Mouse (Mus musculus) v-Abl transformed pro-B cells (cell line): Measurements from ENCODE around the gene Slc25a26.
"Not testable (repeated sequence)": the region's sequence is repeated elsewhere in the genome, so short reads cannot be mapped to it uniquely, and the experiment has no call there.

ENCODE experiments used
- in situ Hi-C, 2 experiments: fragments of 400-800 bp; cut with MboI; formaldehyde crosslinking; loops; one replicate each; pipeline ENCODE4 v1.15.1; 2025; ENCODE audit not compliant: unreplicated experiment in 2 of 2

The Slc25a26 gene

GRCm38 (mm10) chr6:94547239-94547638 lies 47.1 kb downstream of the Slc25a26 start:
- in situ Hi-C loops, result no loop called here

- in situ Hi-C loops, result no loop called here
Observed at GRCm38 (mm10) chr6:94550298-94550697, 50.2 kb downstream of the Slc25a26 start.

- in situ Hi-C loops, result no loop called here
Observed at GRCm38 (mm10) chr6:94550851-94551250, 50.7 kb downstream of the Slc25a26 start.

DNA sequence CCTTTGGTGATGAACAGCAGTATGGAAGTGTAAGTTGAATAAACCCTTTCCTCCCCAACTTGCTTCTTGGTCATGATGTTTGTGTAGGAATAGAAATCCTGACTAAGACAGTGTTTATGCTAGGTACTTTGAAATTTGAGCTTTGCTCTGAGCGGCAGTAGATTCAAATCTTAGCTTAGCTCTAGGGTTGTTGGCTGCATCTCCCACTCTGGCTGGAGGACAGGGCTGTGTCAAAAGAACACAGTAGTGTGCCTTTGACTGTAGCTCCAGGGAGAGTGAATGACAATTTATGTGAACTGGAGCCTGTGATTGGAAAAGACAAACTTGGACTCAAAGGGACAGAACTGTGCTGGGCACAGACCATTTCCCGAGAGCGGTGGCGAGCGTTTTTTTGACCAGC lies 53.0 kb downstream of the Slc25a26 start:
- in situ Hi-C loops, result no loop called here

GRCm38 (mm10) chr6:94558603-94559002 lies 58.5 kb downstream of the Slc25a26 start:
- in situ Hi-C loops, result not testable (repeated sequence)

DNA sequence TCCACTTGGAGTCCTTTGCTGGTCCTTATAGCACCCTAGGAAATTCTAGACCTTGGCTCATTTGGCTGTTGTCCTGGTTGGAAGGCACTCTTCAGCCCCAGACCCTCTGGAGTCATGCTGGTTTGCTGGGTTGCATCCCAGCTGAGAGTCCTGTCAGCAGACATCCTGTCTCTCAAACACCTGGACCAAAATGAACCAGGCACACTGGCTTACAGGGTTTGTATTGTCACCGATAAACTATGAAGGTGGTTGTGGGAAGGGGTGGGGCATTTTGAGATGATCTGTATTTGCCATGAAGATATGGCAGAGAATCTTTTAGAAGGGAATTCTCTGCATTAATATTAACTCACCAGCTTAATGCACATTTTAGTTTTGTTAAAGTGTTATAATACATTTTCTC lies 60.8 kb downstream of the Slc25a26 start:
- in situ Hi-C loops, result no loop called here

GRCm38 (mm10) chr6:94561346-94561745 lies 61.2 kb downstream of the Slc25a26 start:
- in situ Hi-C loops, result no loop called here

GRCm38 (mm10) chr6:94563203-94563940 lies 63.2 kb downstream of the Slc25a26 start:
- in situ Hi-C loops, result no loop called here

DNA sequence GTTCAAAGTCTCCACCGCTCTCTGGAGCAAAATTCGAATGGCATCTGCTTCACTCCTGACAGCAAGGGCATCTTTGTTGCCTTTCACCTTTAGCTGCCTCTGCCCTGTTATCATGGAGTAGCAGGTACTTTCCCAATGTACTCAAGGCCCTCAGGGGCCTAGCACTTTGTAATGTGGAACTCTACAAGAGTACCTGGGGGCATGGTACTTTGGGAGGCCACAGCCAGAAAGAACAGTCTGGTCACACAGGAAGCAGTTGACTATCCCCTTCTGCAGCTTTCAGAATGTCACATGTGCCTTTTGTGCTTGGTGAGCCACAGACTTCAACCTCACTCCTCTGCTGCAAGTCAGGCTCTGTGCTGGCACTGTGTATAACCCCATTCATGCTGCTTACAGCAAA lies 65.6 kb downstream of the Slc25a26 start:
- in situ Hi-C loops, result no loop called here

DNA sequence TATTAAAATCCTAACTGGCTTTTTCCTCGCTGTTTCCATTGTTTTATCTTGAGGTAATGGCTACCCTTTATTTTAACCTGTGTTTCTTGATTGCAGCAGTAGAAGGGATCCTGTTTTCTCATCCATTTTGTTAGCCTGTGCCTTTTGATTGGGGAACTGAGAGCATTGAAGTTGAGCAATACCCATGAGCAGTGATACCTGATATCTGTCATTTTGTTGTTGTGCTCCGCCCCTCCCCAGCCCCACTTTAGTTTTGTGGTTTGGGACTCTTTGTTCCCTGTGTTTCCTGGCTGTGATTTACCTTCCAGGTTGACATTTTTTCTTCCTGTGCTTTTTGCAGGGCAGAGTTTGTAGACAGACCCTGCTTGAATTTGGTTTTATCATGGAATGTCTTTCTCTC lies 67.9 kb downstream of the Slc25a26 start:
- in situ Hi-C loops, result no loop called here

DNA sequence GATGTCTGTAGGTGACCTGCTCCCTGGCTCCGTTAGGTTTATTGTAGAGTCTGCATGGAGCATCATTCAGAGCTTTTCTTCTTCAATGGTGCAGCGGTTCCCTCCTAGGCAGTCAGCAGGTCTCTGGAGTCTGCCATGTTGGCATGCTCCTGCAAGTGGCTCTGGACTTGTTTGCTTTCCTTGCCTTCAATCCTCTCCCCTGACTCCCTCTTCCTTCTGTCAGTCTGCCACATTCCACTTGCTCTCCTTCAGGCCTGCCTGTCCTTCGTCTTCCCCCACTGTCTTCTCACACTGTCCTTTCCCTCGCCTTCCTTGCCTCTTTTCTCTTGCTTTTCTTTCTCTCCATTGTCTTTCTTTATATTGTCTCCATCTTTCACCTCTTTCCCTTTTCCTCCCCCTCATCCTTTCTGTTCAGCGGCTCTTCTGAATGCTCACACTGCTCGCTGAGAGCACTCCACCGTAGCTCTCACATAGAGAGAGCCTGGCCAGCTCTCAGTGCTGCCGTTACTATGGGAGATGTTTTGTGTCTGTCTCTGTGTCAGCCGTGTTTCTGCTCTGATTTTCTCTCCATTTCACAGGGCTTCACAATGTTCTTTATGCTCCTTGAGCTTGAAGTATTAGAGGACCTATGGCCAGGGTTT lies 75.5 kb downstream of the Slc25a26 start:
- in situ Hi-C loops, result no loop called here

DNA sequence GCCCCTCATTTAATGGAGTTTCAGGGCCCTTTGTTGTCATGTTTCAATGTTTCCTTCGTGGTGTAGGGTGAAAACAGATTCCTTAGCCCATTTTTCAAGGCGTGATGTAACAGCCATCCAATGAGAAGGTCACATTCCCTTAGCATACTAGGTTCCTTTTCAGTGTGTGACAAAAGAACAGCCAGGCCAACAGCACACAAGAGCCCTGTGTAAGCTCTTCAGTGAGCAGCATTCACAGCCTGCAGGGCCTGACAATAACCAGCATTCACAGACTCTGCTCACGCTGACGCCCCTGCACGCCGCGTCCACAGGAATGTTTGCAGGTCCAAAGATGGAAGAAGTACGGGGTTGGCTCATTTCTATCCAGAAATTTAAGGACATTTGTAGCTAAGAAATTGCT lies 77.9 kb downstream of the Slc25a26 start:
- in situ Hi-C loops, result no loop called here

GRCm38 (mm10) chr6:94582055-94582454 lies 81.9 kb downstream of the Slc25a26 start:
- in situ Hi-C loops, result no loop called here

GRCm38 (mm10) chr6:94584147-94584695 lies 84.1 kb downstream of the Slc25a26 start:
- in situ Hi-C loops, result no loop called here

DNA sequence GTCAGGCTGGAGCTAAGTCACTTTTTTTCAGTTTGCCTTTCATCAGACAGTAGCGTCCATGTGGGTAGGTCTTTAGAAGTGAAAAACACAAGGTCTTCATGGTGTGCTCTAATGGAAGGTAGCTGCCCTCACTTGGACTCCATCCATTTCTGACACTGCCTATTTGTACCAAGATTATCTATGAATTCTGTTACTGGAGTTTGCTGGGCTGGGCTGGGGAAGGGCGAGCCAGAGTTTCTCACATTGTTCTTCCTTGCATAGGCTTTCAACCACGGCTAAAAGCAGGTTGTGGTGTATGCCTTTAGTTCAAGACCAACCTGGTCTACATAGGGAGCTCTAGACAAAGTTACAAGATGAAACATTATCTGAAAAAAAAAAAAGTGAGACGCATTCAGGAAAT lies 84.8 kb downstream of the Slc25a26 start:
- in situ Hi-C loops, result no loop called here

- in situ Hi-C loops, result no loop called here
Observed at GRCm38 (mm10) chr6:94588365-94588764, 88.2 kb downstream of the Slc25a26 start.

- in situ Hi-C loops, result no loop called here
Observed at GRCm38 (mm10) chr6:94592243-94592642, 92.1 kb downstream of the Slc25a26 start.

DNA sequence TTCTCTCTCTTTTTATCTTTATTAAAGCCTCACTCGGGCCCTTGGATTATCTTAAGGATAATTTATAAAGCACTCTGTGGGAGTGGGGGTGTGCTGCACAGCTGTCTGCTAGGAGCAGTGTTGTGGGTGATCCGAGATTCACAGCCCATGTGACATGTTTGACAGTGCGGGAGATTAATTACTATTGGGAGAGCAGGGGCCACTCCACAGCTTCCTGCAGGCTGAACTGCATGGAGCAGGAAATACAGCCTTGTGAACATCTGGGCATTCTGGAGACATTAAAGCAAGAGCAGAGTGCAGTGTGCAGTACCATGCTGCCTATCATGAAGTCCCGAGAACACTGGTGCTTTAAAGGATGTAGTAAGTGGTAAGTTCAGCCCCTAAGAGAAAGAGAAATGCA lies 92.6 kb downstream of the Slc25a26 start:
- in situ Hi-C loops, result no loop called here

- in situ Hi-C loops, result no loop called here
Observed at GRCm38 (mm10) chr6:94594096-94594665, 94.0 kb downstream of the Slc25a26 start.

GRCm38 (mm10) chr6:94594711-94595110 lies 94.6 kb downstream of the Slc25a26 start:
- in situ Hi-C loops, result no loop called here

DNA sequence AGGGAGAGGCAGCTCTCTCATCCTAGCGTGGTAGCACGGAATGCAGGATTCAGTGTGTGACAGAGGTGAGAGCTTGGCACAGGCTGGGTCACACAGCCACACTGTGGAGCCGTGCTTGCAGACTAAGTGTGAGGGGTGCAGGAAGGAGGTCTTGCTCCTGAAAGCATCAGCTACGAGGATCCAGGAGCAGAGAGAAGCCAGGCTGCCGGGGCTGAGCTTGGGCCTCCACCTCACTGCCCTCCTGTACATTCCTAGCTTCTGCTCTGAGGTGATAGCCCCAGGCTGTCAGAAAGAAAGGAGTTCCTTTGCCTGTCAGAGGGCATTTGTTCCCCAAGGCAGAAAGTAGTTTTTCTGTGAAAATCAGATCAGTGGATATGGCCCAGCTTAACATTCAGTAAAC lies 95.1 kb downstream of the Slc25a26 start:
- in situ Hi-C loops, result no loop called here
